Mouse (Mus musculus): ENCODE measurements around the gene Zdhhc4. TPM values are rescaled to one million over a fixed set of nuclear protein-coding genes. Genes with fewer than 3 reads are reported as not detected.

The Zdhhc4 gene
- polyA plus RNA-seq, 1 experiment from 2014 or later, result 81.2 TPM

DNA sequence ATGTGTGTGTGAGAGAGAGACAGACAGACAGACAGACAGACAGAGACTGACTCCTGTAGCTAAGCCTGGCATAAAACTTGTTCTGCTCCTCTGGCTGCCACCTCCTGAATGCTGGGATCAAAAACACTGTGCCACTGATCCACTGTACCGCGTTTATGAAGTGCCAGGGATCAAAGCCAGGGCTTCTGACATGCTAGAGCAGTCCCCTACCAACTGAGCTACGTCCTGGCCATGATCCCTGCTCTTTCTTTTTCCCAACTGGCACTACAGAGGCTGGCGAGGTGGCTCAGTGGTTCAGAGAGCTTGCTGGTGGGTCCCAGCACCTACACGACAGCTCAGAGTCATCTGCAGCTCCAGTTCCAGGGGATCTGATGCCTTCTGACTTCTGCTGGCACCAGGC lies 53.3 kb downstream of the Zdhhc4 start:
- Histone ChIP-seq H3K27me3 (ENCODE audit: control insufficient read depth, insufficient read depth, low read length) (no peaks in the 10 kb centered on the region), H3K9ac (replicated peaks; ENCODE audit: low read depth, low read length) (0 out of 2 replicates have a peak overlapping the region, but pooled peaks have one; percentile 3), H3K27ac (ENCODE audit: low read depth, low read length) (no peak overlapping the region), H3K9me3 (ENCODE audit: control insufficient read depth, low read length) (no peaks in the 10 kb centered on the region), H3K4me2 (ENCODE audit: low read depth, low read length) (no peak overlapping the region), H3K4me3 (ENCODE audit: low read depth, low read length) (no peak overlapping the region), H3K36me3 (ENCODE audit: control insufficient read depth, insufficient read depth, low read length) (no peaks in the 10 kb centered on the region), H3K4me1 (ENCODE audit: control insufficient read depth, insufficient read depth, low read length) (peaks cover 6% of the 10 kb centered on the region)
- no peak for ATAC-seq (ENCODE audit: low read depth)
- WGBS, result 53% methylated on average over 5 of the region's 5 CpGs

DNA sequence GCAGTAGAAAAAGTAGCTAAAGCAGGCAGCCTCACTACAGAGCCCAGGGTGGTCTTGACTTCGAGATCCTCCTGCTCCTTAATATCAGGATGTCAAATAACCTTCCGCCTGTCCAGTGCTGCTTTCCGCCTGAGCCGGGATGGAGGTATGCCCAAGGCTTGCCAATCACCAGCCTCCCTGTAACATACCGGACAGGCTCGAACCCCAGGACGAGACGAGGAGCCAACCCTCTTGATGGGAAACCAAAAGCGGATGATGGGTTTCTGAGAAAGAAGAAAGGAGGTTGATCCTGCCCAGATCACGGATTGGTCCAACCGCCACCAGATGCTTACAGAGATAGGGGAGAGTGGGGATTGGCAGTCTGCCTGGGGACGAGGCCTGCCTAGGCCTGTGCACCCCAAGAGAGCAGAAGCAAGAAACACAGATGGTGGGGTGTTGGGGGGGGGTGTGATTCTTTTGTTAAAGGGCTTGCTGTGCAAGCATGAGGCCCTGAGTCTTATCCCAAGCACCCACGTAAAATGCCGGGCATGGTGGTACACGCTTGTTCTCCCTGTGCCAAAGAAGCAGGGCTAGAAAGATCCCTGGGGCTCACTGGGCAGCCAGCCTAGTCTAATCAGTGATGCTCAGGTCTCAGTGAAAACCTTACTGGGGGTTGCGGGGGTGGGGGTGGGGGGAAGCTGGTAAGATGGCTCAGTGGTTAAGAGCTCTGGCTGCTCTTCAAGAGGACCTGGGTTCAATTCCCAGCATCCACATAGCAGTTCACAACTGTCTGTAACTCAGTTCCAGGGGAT lies 56.3 kb downstream of the Zdhhc4 start:
- WGBS, result 89% methylated on average over 16 of the region's 16 CpGs
- no peak for ATAC-seq (ENCODE audit: low read depth)
- H3K9me3 ChIP-seq (ENCODE audit: control insufficient read depth, low read length), result no peaks in the 10 kb centered on the region
- peaks cover 20% of the 10 kb centered on the region for H3K4me1 ChIP-seq (ENCODE audit: control insufficient read depth, insufficient read depth, low read length)
- H3K4me2 ChIP-seq (ENCODE audit: low read depth, low read length), result no peak overlapping the region
- H3K27ac ChIP-seq (ENCODE audit: low read depth, low read length), result no peak overlapping the region
- H3K36me3 ChIP-seq (ENCODE audit: control insufficient read depth, insufficient read depth, low read length), result no peaks in the 10 kb centered on the region
- no peak overlapping the region for H3K4me3 ChIP-seq (ENCODE audit: low read depth, low read length)
- H3K27me3 ChIP-seq (ENCODE audit: control insufficient read depth, insufficient read depth, low read length), result no peaks in the 10 kb centered on the region
- H3K9ac ChIP-seq (replicated peaks; ENCODE audit: low read depth, low read length), result no peak overlapping the region

DNA sequence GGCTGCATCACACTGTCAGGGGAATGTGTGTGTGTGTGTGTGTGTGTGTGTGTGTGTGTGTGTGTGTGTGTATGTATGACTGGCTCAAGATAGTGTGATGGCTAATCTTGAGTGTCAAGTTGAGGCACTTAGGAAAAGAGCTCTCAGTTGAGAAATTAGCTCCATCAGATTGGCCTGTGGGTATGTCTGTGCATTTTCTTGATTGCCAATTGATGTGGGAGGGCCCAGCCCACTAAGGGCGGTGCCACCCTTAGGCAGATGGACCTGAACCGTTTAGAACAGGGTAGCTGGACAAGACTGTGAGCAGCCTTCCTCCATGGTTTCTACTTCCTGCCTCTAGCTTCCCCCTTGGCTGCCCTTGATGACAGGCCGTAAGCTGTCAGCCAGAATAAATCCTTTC lies 56.9 kb downstream of the Zdhhc4 start:
- peaks cover 20% of the 10 kb centered on the region for H3K4me1 ChIP-seq (ENCODE audit: control insufficient read depth, insufficient read depth, low read length)
- no peaks in the 10 kb centered on the region for H3K27me3 ChIP-seq (ENCODE audit: control insufficient read depth, insufficient read depth, low read length)
- 81% methylated on average over 3 of the region's 3 CpGs for WGBS

DNA sequence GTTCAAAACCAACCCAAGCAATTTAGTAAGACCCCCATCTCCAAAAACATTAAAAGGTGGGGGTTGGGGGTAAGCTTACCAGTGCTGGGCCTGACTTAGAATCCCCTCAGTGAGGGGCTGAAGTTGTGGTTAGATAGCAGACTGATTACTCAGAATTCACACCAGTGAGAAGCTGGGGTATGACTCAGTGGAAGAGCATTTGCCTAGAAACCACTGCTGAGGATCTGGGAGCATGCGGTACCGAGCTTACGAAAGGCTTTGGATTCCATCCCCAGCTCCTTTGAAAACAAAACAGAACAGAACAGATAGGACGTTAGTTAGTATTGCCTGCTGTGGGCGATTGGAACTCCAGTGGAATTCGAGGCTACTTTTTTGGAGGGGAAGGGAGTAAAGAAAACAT lies 57.4 kb downstream of the Zdhhc4 start:
- H3K27ac ChIP-seq (ENCODE audit: low read depth, low read length), result no peak overlapping the region
- WGBS, result 88% methylated on average over 6 of the region's 6 CpGs
- no peak overlapping the region for H3K4me3 ChIP-seq (ENCODE audit: low read depth, low read length)
- no peaks in the 10 kb centered on the region for H3K27me3 ChIP-seq (ENCODE audit: control insufficient read depth, insufficient read depth, low read length)
- no peak overlapping the region for H3K4me2 ChIP-seq (ENCODE audit: low read depth, low read length)
- H3K36me3 ChIP-seq (ENCODE audit: control insufficient read depth, insufficient read depth, low read length), result no peaks in the 10 kb centered on the region
- peaks cover 20% of the 10 kb centered on the region for H3K4me1 ChIP-seq (ENCODE audit: control insufficient read depth, insufficient read depth, low read length)
- H3K9ac ChIP-seq (replicated peaks; ENCODE audit: low read depth, low read length), result no peak overlapping the region
- no peaks in the 10 kb centered on the region for H3K9me3 ChIP-seq (ENCODE audit: control insufficient read depth, low read length)
- no peak for ATAC-seq (ENCODE audit: low read depth)

More for the DNA sequence above, 56.9 kb downstream of the Zdhhc4 start:
- Histone ChIP-seq H3K9ac (replicated peaks; ENCODE audit: low read depth, low read length) (no peak overlapping the region), H3K4me2 (ENCODE audit: low read depth, low read length) (no peak overlapping the region), H3K36me3 (ENCODE audit: control insufficient read depth, insufficient read depth, low read length) (no peaks in the 10 kb centered on the region), H3K9me3 (ENCODE audit: control insufficient read depth, low read length) (no peaks in the 10 kb centered on the region), H3K27ac (ENCODE audit: low read depth, low read length) (no peak overlapping the region), H3K4me3 (ENCODE audit: low read depth, low read length) (no peak overlapping the region)
- no peak for ATAC-seq (ENCODE audit: low read depth)

- peaks cover 20% of the 10 kb centered on the region for H3K4me1 ChIP-seq (ENCODE audit: control insufficient read depth, insufficient read depth, low read length)
- no peak; the same call in 1 of the 2 replicates for ATAC-seq (ENCODE audit: low read depth)
Measured at GRCm38 (mm10) chr5:143270151-143270519, 58.9 kb downstream of the Zdhhc4 start.

GRCm38 (mm10) chr5:143269363-143270150 lies 59.5 kb downstream of the Zdhhc4 start, which contains the start of gene Zfp316:
Zfp316 (minus strand) TSS chr5:143270022.
- peak within 1 kb of the TSS; percentile 73 for H3K9ac ChIP-seq (replicated peaks; ENCODE audit: low read depth, low read length)
- peak; percentile 85 for ATAC-seq (ENCODE audit: low read depth)

More at GRCm38 (mm10) chr5:143270151-143270519, 58.9 kb downstream of the Zdhhc4 start:
- H3K27ac ChIP-seq (ENCODE audit: low read depth, low read length), result peak overlapping the region; percentile 75; the same call in 1 of the 2 replicates
- H3K9ac ChIP-seq (replicated peaks; ENCODE audit: low read depth, low read length), result peak overlapping the region; percentile 73
- no peaks in the 10 kb centered on the region for H3K9me3 ChIP-seq (ENCODE audit: control insufficient read depth, low read length)
- WGBS, result 2% methylated on average over 12 of the region's 12 CpGs
- no peaks in the 10 kb centered on the region for H3K36me3 ChIP-seq (ENCODE audit: control insufficient read depth, insufficient read depth, low read length)
- peak overlapping the region; percentile 77 for H3K4me3 ChIP-seq (ENCODE audit: low read depth, low read length)
- no peaks in the 10 kb centered on the region for H3K27me3 ChIP-seq (ENCODE audit: control insufficient read depth, insufficient read depth, low read length)
- H3K4me2 ChIP-seq (ENCODE audit: low read depth, low read length), result peak overlapping the region; percentile 95

GRCm38 (mm10) chr5:143268985-143269362 lies 60.1 kb downstream of the Zdhhc4 start:
- peaks cover 1% of the 10 kb centered on the region; the same call in 1 of the 2 replicates for H3K36me3 ChIP-seq (ENCODE audit: control insufficient read depth, insufficient read depth, low read length)
- 16% methylated on average over 8 of the region's 8 CpGs for WGBS
- H3K9ac ChIP-seq (replicated peaks; ENCODE audit: low read depth, low read length), result peak overlapping the region; percentile 73
- H3K27ac ChIP-seq (ENCODE audit: low read depth, low read length), result peak overlapping the region; percentile 75
- peak overlapping the region; percentile 77 for H3K4me3 ChIP-seq (ENCODE audit: low read depth, low read length)
- H3K27me3 ChIP-seq (ENCODE audit: control insufficient read depth, insufficient read depth, low read length), result no peaks in the 10 kb centered on the region
- H3K4me2 ChIP-seq (ENCODE audit: low read depth, low read length), result peak overlapping the region; percentile 95
- no peaks in the 10 kb centered on the region for H3K9me3 ChIP-seq (ENCODE audit: control insufficient read depth, low read length)
- H3K4me1 ChIP-seq (ENCODE audit: control insufficient read depth, insufficient read depth, low read length), result peaks cover 20% of the 10 kb centered on the region
- ATAC-seq (ENCODE audit: low read depth), result no peak

More at GRCm38 (mm10) chr5:143269363-143270150, 59.5 kb downstream of the Zdhhc4 start, which contains the start of gene Zfp316:
- H3K27ac ChIP-seq (ENCODE audit: low read depth, low read length), result peak within 1 kb of the TSS; percentile 75
- H3K27me3 ChIP-seq (ENCODE audit: control insufficient read depth, insufficient read depth, low read length), result no peaks in the 10 kb centered on the region
- H3K4me1 ChIP-seq (ENCODE audit: control insufficient read depth, insufficient read depth, low read length), result peaks cover 20% of the 10 kb centered on the region
- H3K9me3 ChIP-seq (ENCODE audit: control insufficient read depth, low read length), result no peaks in the 10 kb centered on the region
- H3K36me3 ChIP-seq (ENCODE audit: control insufficient read depth, insufficient read depth, low read length), result no peaks in the 10 kb centered on the region
- WGBS, result under 1% methylated on average over 76 of the region's 79 CpGs
- H3K4me2 ChIP-seq (ENCODE audit: low read depth, low read length), result peak within 1 kb of the TSS; percentile 95
- peak within 1 kb of the TSS; percentile 77 for H3K4me3 ChIP-seq (ENCODE audit: low read depth, low read length)

DNA sequence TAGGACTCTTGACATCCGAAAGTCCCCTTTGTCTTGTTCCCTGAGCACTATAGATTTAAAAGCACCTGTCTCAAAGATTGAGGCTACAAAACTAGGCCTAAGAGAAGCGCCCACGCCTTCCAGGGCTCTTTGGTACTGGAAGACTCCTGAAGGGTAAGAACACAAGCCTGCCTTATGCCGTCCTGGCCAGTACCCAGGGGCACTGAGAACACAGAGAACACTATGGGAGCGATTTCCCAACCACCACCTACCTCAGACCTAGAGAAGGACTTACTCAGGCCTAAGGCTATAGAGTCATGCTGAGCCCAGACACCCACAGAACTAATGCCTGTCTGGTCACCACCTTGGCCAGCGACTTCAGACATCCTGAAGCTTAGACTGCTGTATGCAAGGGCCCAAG lies 62.3 kb downstream of the Zdhhc4 start:
- Histone ChIP-seq H3K9me3 (ENCODE audit: control insufficient read depth, low read length) (no peaks in the 10 kb centered on the region), H3K36me3 (ENCODE audit: control insufficient read depth, insufficient read depth, low read length) (peaks cover 23% of the 10 kb centered on the region), H3K27ac (ENCODE audit: low read depth, low read length) (no peak overlapping the region), H3K27me3 (ENCODE audit: control insufficient read depth, insufficient read depth, low read length) (no peaks in the 10 kb centered on the region), H3K4me1 (ENCODE audit: control insufficient read depth, insufficient read depth, low read length) (peaks cover 20% of the 10 kb centered on the region), H3K4me2 (ENCODE audit: low read depth, low read length) (no peak overlapping the region), H3K4me3 (ENCODE audit: low read depth, low read length) (no peak overlapping the region), H3K9ac (replicated peaks; ENCODE audit: low read depth, low read length) (no peak overlapping the region)
- WGBS, result 90% methylated on average over 6 of the region's 6 CpGs
- no peak for ATAC-seq (ENCODE audit: low read depth)
